ENCODE assay signal across 22 mouse cellular contexts in the genomic region with DNA sequence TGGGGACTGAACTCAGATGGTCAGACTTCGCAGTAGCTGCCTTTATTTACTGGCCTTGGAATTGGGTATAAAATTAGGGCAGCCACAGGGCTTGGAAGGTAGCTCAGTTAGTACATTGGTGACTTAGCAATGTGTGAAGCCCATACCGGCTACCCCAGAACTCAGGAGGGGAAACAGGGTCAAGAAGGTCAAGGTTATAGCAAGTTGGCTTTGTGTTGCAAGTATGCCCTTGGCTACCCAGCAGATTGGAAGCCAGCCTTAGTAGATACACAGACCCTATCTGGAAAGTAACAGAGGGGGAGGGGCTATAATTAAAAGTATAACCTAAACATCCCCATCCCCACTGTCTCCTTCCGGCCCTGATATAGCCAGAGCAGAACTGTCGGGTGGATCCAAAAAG. TPM values are rescaled to one million over a fixed set of nuclear protein-coding genes. Genes with fewer than 3 reads are reported as not detected.
DNase-seq lines count a peak whose midpoint lies in the region; ATAC-seq and TF ChIP-seq lines count a peak whose summit lies in the region.
"Had no signal": no experiment of that assay in that cellular context is flagged by ENCODE, and none has a peak within 500 bp of the region (broad histone marks: within the 10 kb centered on the region; RNA-seq: fewer than 3 reads in every experiment).

No protein-coding gene starts in this region.

- no peak for TF ChIP-seq POLR2A in ES-Bruce4 (IDR thresholded peaks at IDR 0.05; ENCODE audit: insufficient read depth, low read length)

- H3K9ac ChIP-seq in ES-Bruce4 (ENCODE audit: low read depth, poor library complexity, severe bottlenecking): peak overlapping the region; percentile 57
- H3K9ac ChIP-seq in ES-E14 (ENCODE audit: insufficient read depth, low read depth, low read length, poor library complexity, severe bottlenecking): peak overlapping the region; percentile 62; the same call in 1 of the 2 replicates
- H3K9ac ChIP-seq in stomach, postnatal 0 days (ENCODE audit: low read length): no peak overlapping the region
- H3K9ac ChIP-seq: embryonic facial prominence, embryonic 13.5 days; embryonic facial prominence, embryonic 15.5 days; forebrain, embryonic 12.5 days had no signal

- H3K36me3 ChIP-seq in ES-Bruce4 (ENCODE audit: control insufficient read depth, insufficient read depth, low read length, poor library complexity, severe bottlenecking) (no peaks in the 10 kb centered on the region), ES-E14 (ENCODE audit: control insufficient read depth, insufficient read depth, low read length, poor library complexity, severe bottlenecking) (peaks cover 2% of the 10 kb centered on the region; the same call in 1 of the 2 replicates)
- no peaks in the 10 kb centered on the region for H3K36me3 ChIP-seq in stomach, postnatal 0 days (ENCODE audit: control insufficient read depth, insufficient read depth, low read length)
- H3K36me3 ChIP-seq: embryonic facial prominence, embryonic 13.5 days; embryonic facial prominence, embryonic 15.5 days; forebrain, embryonic 10.5 days; forebrain, embryonic 12.5 days had no signal

- 86% methylated on average over 4 of the region's 4 CpGs for WGBS in stomach, postnatal 0 days

- H3K9me3 ChIP-seq in ES-Bruce4 (replicated peaks; ENCODE audit: control insufficient read depth, insufficient read depth, low read length, poor library complexity, severe bottlenecking) (no peaks in the 10 kb centered on the region), ES-E14 (ENCODE audit: control insufficient read depth, insufficient read depth, low read depth, low read length) (no peaks in the 10 kb centered on the region)
- H3K9me3 ChIP-seq in stomach, postnatal 0 days (ENCODE audit: control insufficient read depth, low read length): no peaks in the 10 kb centered on the region
- H3K9me3 ChIP-seq: embryonic facial prominence, embryonic 13.5 days; embryonic facial prominence, embryonic 15.5 days; forebrain, embryonic 10.5 days; forebrain, embryonic 12.5 days had no signal

- H3K4me3 ChIP-seq in ES-Bruce4 (ENCODE audit: low read depth, low read length) (peak overlapping the region; percentile 80), ES-E14 (ENCODE audit: insufficient read depth in 1 of 2, low read depth in 1 of 2, low read length in 2 of 2, poor library complexity in 1 of 2, severe bottlenecking in 1 of 2) (peak overlapping the region; percentile 63 to 77)
- H3K4me3 ChIP-seq in stomach, postnatal 0 days (ENCODE audit: low read depth, low read length): no peak overlapping the region
- H3K4me3 ChIP-seq: embryonic facial prominence, embryonic 13.5 days; embryonic facial prominence, embryonic 15.5 days; erythroblast, embryonic 14.5 days; forebrain, embryonic 10.5 days; forebrain, embryonic 12.5 days had no signal

- TF ChIP-seq CTCF in ES-Bruce4 (IDR thresholded peaks at IDR 0.05; ENCODE audit: low read depth, low read length): no peak
- TF ChIP-seq CTCF in stomach, postnatal 0 days (IDR thresholded peaks at IDR 0.05; ENCODE audit: low read depth): no peak

- H3K27ac ChIP-seq in ES-Bruce4 (ENCODE audit: insufficient read depth, low read length): peak overlapping the region; percentile 85
- H3K27ac ChIP-seq in ES-E14 (ENCODE audit: insufficient read depth, low read depth, low read length, poor library complexity, severe bottlenecking): peak overlapping the region; percentile 83; the same call in 1 of the 2 replicates
- H3K27ac ChIP-seq in stomach, postnatal 0 days (replicated peaks): no peak overlapping the region
- H3K27ac ChIP-seq: embryonic facial prominence, embryonic 13.5 days; embryonic facial prominence, embryonic 15.5 days; forebrain, embryonic 10.5 days; forebrain, embryonic 12.5 days had no signal

- TF ChIP-seq EP300 in ES-Bruce4 (IDR thresholded peaks at IDR 0.05; ENCODE audit: insufficient read depth, low read depth, low read length): peak; percentile 54; the same call in 1 of the 2 replicates
- TF ChIP-seq EP300 in stomach, postnatal 0 days (optimal IDR thresholded peaks at IDR 0.05): no peak

- H3K4me2 ChIP-seq in stomach, postnatal 0 days (replicated peaks; ENCODE audit: low read depth): no peak overlapping the region
- H3K4me2 ChIP-seq: embryonic facial prominence, embryonic 13.5 days; embryonic facial prominence, embryonic 15.5 days; forebrain, embryonic 12.5 days had no signal

- in situ Hi-C loops in ES-E14 (cut with MboI; ENCODE audit: low sequenced_read_pairs in 2 of 2, unreplicated experiment in 2 of 2): no loop called here

- DNase-seq in ES-E14 (ENCODE audit: low read depth, low spot score): no peak
- DNase-seq in stomach, postnatal 0 days (ENCODE audit: low spot score): no peak
- DNase-seq in kidney, postnatal 10 days: no peak
- no peak for DNase-seq in urinary bladder, postnatal 36 days (ENCODE audit: low spot score in 2 of 2)
- DNase-seq: adrenal gland, postnatal 10 days; adrenal gland, postnatal 25 days; cerebellum, adult 11 months; cerebellum, adult 18-20 months; cerebellum, adult 8-10 months; cerebellum, adult 9-11 months; cerebellum, postnatal 14 days; cerebellum, postnatal 36 days; embryo, embryonic 11 days had no signal

- no peaks in the 10 kb centered on the region for H3K27me3 ChIP-seq in ES-Bruce4 (ENCODE audit: control insufficient read depth, insufficient read depth, low read length, poor library complexity, severe bottlenecking)
- H3K27me3 ChIP-seq in stomach, postnatal 0 days (ENCODE audit: control insufficient read depth, insufficient read depth, low read length): no peaks in the 10 kb centered on the region
- H3K27me3 ChIP-seq: embryonic facial prominence, embryonic 13.5 days; embryonic facial prominence, embryonic 15.5 days had no signal

- no peak for ATAC-seq in stomach, postnatal 0 days (ENCODE audit: low FRiP score, low TSS enrichment)
- ATAC-seq: activated CD4-positive, CD25-positive, alpha-beta regulatory T cell, adult 4 months; forebrain, embryonic 14.5 days; forebrain, embryonic 16.5 days had no signal

- no peaks in the 10 kb centered on the region for H3K4me1 ChIP-seq in ES-Bruce4 (ENCODE audit: control insufficient read depth, insufficient read depth, low read length)
- peaks cover 13 to 25% of the 10 kb centered on the region in 2 experiments for H3K4me1 ChIP-seq in ES-E14 (ENCODE audit: control insufficient read depth in 2 of 2, insufficient read depth in 2 of 2, low read length in 2 of 2, poor library complexity in 1 of 2)
- H3K4me1 ChIP-seq in stomach, postnatal 0 days (replicated peaks; ENCODE audit: control insufficient read depth, insufficient read depth): no peaks in the 10 kb centered on the region

TF ChIP-seq in ES-E14, 5 proteins besides CTCF, POLR2A, EP300 and RAD21:
- TF ChIP-seq HCFC1 (IDR thresholded peaks at IDR 0.05; ENCODE audit: borderline replicate concordance, insufficient read depth, low read length) (no peak), CHD2 (IDR thresholded peaks at IDR 0.05; ENCODE audit: low read depth, low read length) (no peak), ZC3H11A (IDR thresholded peaks at IDR 0.05; ENCODE audit: borderline replicate concordance, low read depth, low read length) (no peak), ZNF384 (IDR thresholded peaks at IDR 0.05; ENCODE audit: low read depth, low read length) (no peak), MAFK (IDR thresholded peaks at IDR 0.05; ENCODE audit: insufficient read depth, low read depth, low read length) (no peak)

RNA-seq across cellular contexts. Expression of a gene that starts 4.8 kb away (rescaled TPM):
- 224 and 253 TPM in 2 replicates for polyA plus RNA-seq in ES-Bruce4 (2011; ENCODE audit: insufficient read depth, insufficient read length, low read depth, missing spikeins)
- total RNA-seq in ES-E14 (2012; rRNA removed): 104 and 139 TPM in 2 replicates
- 163 and 183 TPM in 2 replicates for polyA plus RNA-seq in stomach, postnatal 0 days (2015; fragmentation: Nextera tagmentation; extraction: Ambion mirVana)
